20 mouse cellular contexts compared by ENCODE assay signal in the genomic region with DNA sequence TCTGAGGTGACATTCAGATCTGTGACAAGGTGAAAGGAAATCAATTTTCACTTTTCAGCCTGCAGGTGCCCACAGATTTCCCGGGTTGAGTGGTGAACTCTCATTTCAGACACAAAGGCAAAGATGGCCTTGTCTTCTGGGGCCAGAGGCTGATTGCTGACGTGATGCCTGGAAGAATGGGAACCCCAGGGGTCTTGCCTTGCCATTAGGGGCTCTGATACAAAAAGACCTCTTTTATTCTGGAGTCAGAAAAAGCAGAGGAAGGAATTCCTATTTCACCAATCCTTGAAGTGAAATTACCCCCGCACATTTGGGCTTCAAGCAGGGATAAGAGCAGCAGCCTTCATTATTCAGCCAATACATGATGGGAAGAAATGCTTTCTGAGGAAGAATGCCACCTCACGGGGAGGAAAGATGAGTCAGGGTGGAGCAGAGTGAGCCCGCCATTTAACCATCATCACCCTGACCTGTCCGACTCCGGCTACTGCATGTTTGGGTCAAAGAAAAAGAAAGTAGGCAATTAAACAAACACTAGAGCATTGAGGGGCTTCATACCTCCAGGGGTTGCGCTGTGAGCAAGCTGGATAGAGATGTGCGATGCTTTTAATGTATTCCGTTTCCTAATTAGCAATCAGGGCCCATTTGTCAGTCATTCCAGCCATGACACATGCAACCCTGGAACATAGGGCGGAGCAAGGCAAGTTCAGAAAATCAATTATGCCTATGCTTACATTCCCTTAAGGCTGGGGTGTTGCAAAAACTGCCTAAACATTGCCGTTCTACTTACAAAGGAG.
DNase-seq lines count a peak whose midpoint lies in the region; ATAC-seq and TF ChIP-seq lines count a peak whose summit lies in the region.
"Had no signal": no experiment of that assay in that cellular context is flagged by ENCODE, and none has a peak within 500 bp of the region (broad histone marks: within the 10 kb centered on the region; RNA-seq: fewer than 3 reads in every experiment).

No protein-coding gene starts in this region.

- H3K4me1 ChIP-seq in hindbrain, embryonic 12.5 days = peaks cover 3% of the 10 kb centered on the region; the same call in 1 of the 2 replicates
- 0 out of 2 replicates have a peak, but pooled peaks cover 8% of the 10 kb centered on the region for H3K4me1 ChIP-seq in hindbrain, embryonic 10.5 days (replicated peaks)
- H3K4me1 ChIP-seq in forebrain, embryonic 15.5 days = peaks cover 8% of the 10 kb centered on the region
- H3K4me1 ChIP-seq in midbrain, embryonic 13.5 days (replicated peaks) = peaks cover 12% of the 10 kb centered on the region
- H3K4me1 ChIP-seq: limb, embryonic 12.5 days had no signal

- H3K27ac ChIP-seq in hindbrain, embryonic 12.5 days = no peak overlapping the region
- H3K27ac ChIP-seq in hindbrain, embryonic 10.5 days = no peak overlapping the region
- H3K27ac ChIP-seq in forebrain, embryonic 15.5 days (replicated peaks) = peak overlapping the region; percentile 58
- H3K27ac ChIP-seq in midbrain, embryonic 13.5 days = peak overlapping the region; percentile 25; the same call in 1 of the 2 replicates
- H3K27ac ChIP-seq: layer of hippocampus, adult 2 months; limb, embryonic 12.5 days; stomach, postnatal 0 days had no signal

- no peak overlapping the region for H3K4me3 ChIP-seq in hindbrain, embryonic 12.5 days
- no peak overlapping the region for H3K4me3 ChIP-seq in hindbrain, embryonic 10.5 days
- H3K4me3 ChIP-seq in forebrain, embryonic 15.5 days = no peak overlapping the region
- H3K4me3 ChIP-seq in midbrain, embryonic 13.5 days (replicated peaks) = no peak overlapping the region
- H3K4me3 ChIP-seq: layer of hippocampus, adult 2 months; limb, embryonic 12.5 days had no signal

- WGBS in hindbrain, embryonic 12.5 days = 58% methylated on average over 12 of the region's 12 CpGs
- 65% methylated on average over 12 of the region's 12 CpGs for WGBS in hindbrain, embryonic 10.5 days
- WGBS in forebrain, embryonic 15.5 days = 21% methylated on average over 12 of the region's 12 CpGs
- whole genome bisulfite sequencing in midbrain, embryonic 13.5 days = 50% methylated on average over 12 of the region's 12 CpGs

- peak; percentile 73; the same call in 1 of the 2 replicates for ATAC-seq in hindbrain, embryonic 12.5 days (ENCODE audit: low FRiP score)
- ATAC-seq in forebrain, embryonic 15.5 days (replicated peaks) = peak; percentile 87
- ATAC-seq in midbrain, embryonic 13.5 days = peak; percentile 59

- H3K9ac ChIP-seq in hindbrain, embryonic 12.5 days = no peak overlapping the region
- H3K9ac ChIP-seq in forebrain, embryonic 15.5 days (replicated peaks) = no peak overlapping the region
- H3K9ac ChIP-seq in midbrain, embryonic 13.5 days (replicated peaks) = no peak overlapping the region
- H3K9ac ChIP-seq: limb, embryonic 12.5 days had no signal

- no peaks in the 10 kb centered on the region for H3K9me3 ChIP-seq in hindbrain, embryonic 12.5 days (replicated peaks)
- H3K9me3 ChIP-seq in hindbrain, embryonic 10.5 days = 0 out of 2 replicates have a peak, but pooled peaks cover 4% of the 10 kb centered on the region
- H3K9me3 ChIP-seq in forebrain, embryonic 15.5 days = no peaks in the 10 kb centered on the region
- 0 out of 2 replicates have a peak, but pooled peaks cover 3% of the 10 kb centered on the region for H3K9me3 ChIP-seq in midbrain, embryonic 13.5 days

- no peaks in the 10 kb centered on the region for H3K36me3 ChIP-seq in hindbrain, embryonic 12.5 days
- H3K36me3 ChIP-seq in hindbrain, embryonic 10.5 days = no peaks in the 10 kb centered on the region
- no peaks in the 10 kb centered on the region for H3K36me3 ChIP-seq in forebrain, embryonic 15.5 days
- no peaks in the 10 kb centered on the region for H3K36me3 ChIP-seq in midbrain, embryonic 13.5 days
- H3K36me3 ChIP-seq: limb, embryonic 12.5 days had no signal

- no peaks in the 10 kb centered on the region for H3K27me3 ChIP-seq in hindbrain, embryonic 12.5 days
- H3K27me3 ChIP-seq in hindbrain, embryonic 10.5 days (ENCODE audit: insufficient read depth, poor library complexity, severe bottlenecking) = no peaks in the 10 kb centered on the region
- no peaks in the 10 kb centered on the region for H3K27me3 ChIP-seq in forebrain, embryonic 15.5 days
- no peaks in the 10 kb centered on the region for H3K27me3 ChIP-seq in midbrain, embryonic 13.5 days
- H3K27me3 ChIP-seq: limb, embryonic 12.5 days had no signal

- no peak for TF ChIP-seq CTCF in brain, embryonic 14.5 days (IDR thresholded peaks at IDR 0.05; ENCODE audit: borderline replicate concordance, extremely low read depth, insufficient read depth, insufficient read length)

- H3K4me2 ChIP-seq in hindbrain, embryonic 12.5 days (replicated peaks) = no peak overlapping the region
- peak overlapping the region; percentile 22 for H3K4me2 ChIP-seq in forebrain, embryonic 15.5 days (replicated peaks)
- no peak overlapping the region for H3K4me2 ChIP-seq in midbrain, embryonic 13.5 days (replicated peaks)
- H3K4me2 ChIP-seq: limb, embryonic 12.5 days; liver, embryonic 11.5 days had no signal

- TF ChIP-seq POLR2A in brain, embryonic 14.5 days (IDR thresholded peaks at IDR 0.05; ENCODE audit: borderline replicate concordance, extremely low read depth, insufficient read depth, insufficient read length, poor library complexity, severe bottlenecking) = no peak

- no peak for DNase-seq in hindbrain, embryonic 10.5 days (ENCODE audit: low spot score)
- DNase-seq in brain, embryonic 14.5 days (ENCODE audit: low read depth) = peak; percentile 74
- DNase-seq in thymus, postnatal 0 days (ENCODE audit: low spot score) = no peak
- DNase-seq in left cerebral cortex, adult 8-10 months (ENCODE audit: low spot score in 2 of 2) = no peak
- no peak for DNase-seq in frontal cortex, postnatal 10 days (ENCODE audit: low spot score in 2 of 2)
- DNase-seq: cerebellum, adult 11 months; cerebellum, adult 9-11 months; gastrocnemius, postnatal 36 days; kidney, adult 2 months; kidney, postnatal 25 days; lung, adult 18-20 months; lung, postnatal 14 days; thymus, adult 2 months had no signal

Comparison
In these comparisons a context has a peak if more than half of its experiments do, and no peak if none do; other contexts are left out.
1. H3K27ac ChIP-seq: peak in forebrain, embryonic 15.5 days (single experiment) and midbrain, embryonic 13.5 days (single experiment); none in hindbrain, embryonic 12.5 days (single experiment) and hindbrain, embryonic 10.5 days (single experiment).
2. Peak in every context shown above with its lines, with median percentiles within 50 percentile points of each other: ATAC-seq.